Mouse (Mus musculus): Measurements from ENCODE around the gene Gm853.

DNA sequence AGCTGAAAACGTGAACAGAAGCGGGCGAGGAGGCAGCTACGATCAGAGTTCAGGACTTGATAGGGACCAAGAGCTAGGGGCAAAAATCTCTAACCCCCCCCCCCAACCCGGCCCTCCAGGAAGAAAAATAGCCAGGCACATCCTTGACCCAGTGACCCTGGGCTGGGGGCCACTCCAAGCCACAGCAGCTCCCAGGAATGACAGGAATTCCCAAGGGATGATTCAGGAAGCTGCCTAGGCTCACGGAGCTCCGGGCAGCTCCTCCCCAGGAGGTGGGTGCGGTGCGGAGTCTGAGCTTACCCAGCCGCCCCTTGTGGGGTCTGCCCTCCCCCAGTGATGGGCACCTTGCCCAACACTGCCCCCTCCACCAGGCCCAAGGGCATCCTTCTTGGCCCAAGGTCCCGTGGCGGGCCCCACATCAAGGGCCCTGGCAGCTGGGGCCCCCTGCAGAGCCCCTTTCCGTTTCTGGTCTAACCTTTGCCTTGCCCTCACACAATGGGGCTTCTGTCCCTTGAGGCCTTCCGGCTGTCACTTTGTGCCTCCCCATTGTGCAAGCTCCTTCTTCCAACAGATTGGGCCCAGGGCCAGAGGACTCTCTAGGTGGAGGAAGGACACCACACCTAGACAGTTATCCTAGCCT, 47.0 kb downstream of the Gm853 start, which contains the start of gene Tinagl1:
- TF ChIP-seq CTCF (IDR thresholded peaks at IDR 0.05; ENCODE audit: extremely low read depth, insufficient read depth, low read length) (no peak), POLR2A (IDR thresholded peaks at IDR 0.05; ENCODE audit: extremely low read depth, insufficient read depth, low read length) (no peak)
